Mouse (Mus musculus) cerebellum, postnatal 10 days (tissue): ENCODE results near the gene Htt.
"Not testable (repeated sequence)": the region's sequence is repeated elsewhere in the genome, so short reads cannot be mapped to it uniquely, and the experiment has no call there.

Experiments
- DNase-seq, 2 experiments: peaks; one replicate each; pipeline ENCODE4 v3.0.0; 2021; ENCODE audit warnings: mixed read lengths in 2 of 2

The Htt gene

GRCm38 (mm10) chr5:34761509-34761908 is at the start of gene Htt:
Gene Htt, plus strand, starts transcription at chr5:34761740.
- DNase-seq = peak; percentile 98 to 99

GRCm38 (mm10) chr5:34714371-34714770 is 47.2 kb upstream of the Htt start:
- not testable (repeated sequence) for DNase-seq

- no peak for DNase-seq
Measured at GRCm38 (mm10) chr5:34714816-34715215, 46.7 kb upstream of the Htt start.

- peak; percentile 72 to 74 for DNase-seq
Measured at GRCm38 (mm10) chr5:34729141-34729540, 32.4 kb upstream of the Htt start.

- DNase-seq = no peak
Measured at GRCm38 (mm10) chr5:34730255-34730654, 31.3 kb upstream of the Htt start.

- DNase-seq = peak in 1 of 2 experiments; percentile 17
Measured at GRCm38 (mm10) chr5:34751477-34751876, 10.1 kb upstream of the Htt start.

- no peak for DNase-seq
Measured at GRCm38 (mm10) chr5:34758762-34759161, 2.8 kb upstream of the Htt start.

- peak in 1 of 2 experiments; percentile 54 for DNase-seq
Measured at GRCm38 (mm10) chr5:34760850-34761508, 561 bp upstream of the Htt start.

- DNase-seq = peak; percentile 68 to 71
Measured at GRCm38 (mm10) chr5:34761934-34762611, 533 bp downstream of the Htt start.

- DNase-seq = no peak
Measured at GRCm38 (mm10) chr5:34771818-34772217, 10.3 kb downstream of the Htt start.

- no peak for DNase-seq
Measured at GRCm38 (mm10) chr5:34772696-34773245, 11.2 kb downstream of the Htt start.

GRCm38 (mm10) chr5:34773392-34773791 is 11.9 kb downstream of the Htt start:
- no peak for DNase-seq

GRCm38 (mm10) chr5:34785027-34785426 is 23.5 kb downstream of the Htt start:
- no peak for DNase-seq

GRCm38 (mm10) chr5:34791141-34791540 is 29.6 kb downstream of the Htt start:
- no peak for DNase-seq

- no peak for DNase-seq
Measured at GRCm38 (mm10) chr5:34800292-34800953, 38.9 kb downstream of the Htt start.

GRCm38 (mm10) chr5:34806038-34806437 is 44.5 kb downstream of the Htt start:
- DNase-seq = no peak

GRCm38 (mm10) chr5:34822431-34823149 is 61.0 kb downstream of the Htt start:
- no peak for DNase-seq

GRCm38 (mm10) chr5:34854079-34854478 is 92.5 kb downstream of the Htt start:
- DNase-seq = no peak

- no peak for DNase-seq
Measured at GRCm38 (mm10) chr5:34865367-34865766, 103.8 kb downstream of the Htt start.

GRCm38 (mm10) chr5:34880307-34880706 is 118.8 kb downstream of the Htt start:
- not testable (repeated sequence) for DNase-seq

GRCm38 (mm10) chr5:34881023-34881422 is 119.5 kb downstream of the Htt start:
- DNase-seq = no peak

- DNase-seq = no peak
Measured at GRCm38 (mm10) chr5:34885250-34885649, 123.7 kb downstream of the Htt start.

- DNase-seq = no peak
Measured at GRCm38 (mm10) chr5:34889252-34889651, 127.7 kb downstream of the Htt start.
